Mouse (Mus musculus): Measurements from ENCODE around the gene Rai14. TPM values are rescaled to one million over a fixed set of nuclear protein-coding genes. Genes with fewer than 3 reads are reported as not detected.

The Rai14 gene
- not detected in 2 replicates for polyA plus RNA-seq (2012; ENCODE audit: insufficient read depth, insufficient read length, low replicate concordance, missing spikeins)

DNA sequence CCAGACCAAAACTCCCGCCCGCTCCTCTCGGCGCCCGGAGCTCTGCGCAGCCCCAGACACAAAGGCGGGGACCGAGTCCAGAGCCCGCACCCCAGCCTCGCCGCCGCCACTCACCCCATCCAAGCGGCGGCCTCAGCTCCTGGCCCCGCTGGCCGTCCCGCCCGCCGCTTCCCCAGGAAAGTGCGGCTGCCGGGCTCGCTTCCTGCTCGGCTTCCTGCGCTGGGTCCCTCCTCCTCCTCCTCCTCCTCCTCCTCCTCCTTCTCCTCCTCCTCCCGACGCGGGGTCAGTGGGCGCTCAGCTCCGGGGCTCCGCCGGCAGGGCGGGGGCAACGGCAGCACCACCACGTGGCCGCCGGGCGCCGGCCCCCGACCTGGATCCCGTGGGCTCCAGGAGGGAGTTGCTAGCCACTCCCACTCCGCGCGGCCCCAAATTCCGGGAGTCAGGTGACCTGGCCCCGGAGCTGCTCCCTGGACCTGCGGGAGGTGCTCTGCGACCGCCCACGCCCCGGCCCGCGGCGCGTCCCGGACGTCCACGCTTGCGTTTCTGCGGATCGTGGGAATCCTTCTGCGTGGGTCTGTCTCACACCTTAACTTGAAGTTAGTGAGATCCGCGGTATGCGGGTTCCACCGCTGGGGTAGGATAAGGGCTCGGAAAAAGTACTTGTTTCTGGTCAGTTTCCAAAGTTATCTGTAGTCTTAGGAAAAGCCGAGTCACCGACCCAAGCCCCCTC is at the start of gene Rai14:
TSS of gene Rai14 (minus strand) at position 216 of the 730 bp plus-strand sequence.
- peak within 1 kb of the TSS; percentile 71 for H3K4me3 ChIP-seq (ENCODE audit: insufficient read depth, low read depth, low read length)
- WGBS = under 1% methylated on average over 65 of the region's 68 CpGs
- 0 out of 2 replicates have a peak within 1 kb of the TSS, but pooled peaks have one; percentile 5 for H3K27ac ChIP-seq (ENCODE audit: insufficient read depth, low read depth, low read length)
- TF ChIP-seq CTCF (IDR thresholded peaks at IDR 0.05; ENCODE audit: insufficient read depth, low read depth, low read length) = no peak
- TF ChIP-seq POLR2A (IDR thresholded peaks at IDR 0.05; ENCODE audit: insufficient read depth, low read depth, low read length) = 0 out of 2 replicates have a peak, but pooled peaks have one; percentile 26
- H3K4me1 ChIP-seq (ENCODE audit: control insufficient read depth, insufficient read depth, low read length) = peaks cover 8% of the 10 kb centered on the region; the same call in 1 of the 2 replicates

DNA sequence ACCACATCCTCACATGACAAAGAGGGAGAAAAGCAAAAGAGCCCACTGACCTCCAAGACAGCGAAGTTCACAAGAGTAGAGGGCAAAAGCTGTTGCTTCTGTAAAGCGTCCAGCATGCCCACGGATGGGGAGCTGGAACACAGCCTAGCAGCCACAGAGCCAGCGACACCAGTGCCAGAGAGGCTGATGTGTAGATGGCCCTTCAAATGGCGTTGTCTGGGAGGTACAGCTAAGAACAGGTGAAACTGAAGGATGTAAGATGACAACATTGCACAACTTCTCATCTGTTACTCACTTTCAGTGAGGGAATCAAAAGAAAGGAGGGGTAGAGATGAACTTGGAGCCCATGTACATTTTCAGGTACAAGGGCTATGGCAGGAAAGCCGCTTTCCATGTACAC is 47.0 kb upstream of the Rai14 start:
- no peak overlapping the region for H3K27ac ChIP-seq (ENCODE audit: insufficient read depth, low read depth, low read length)
- no peak for TF ChIP-seq POLR2A (IDR thresholded peaks at IDR 0.05; ENCODE audit: insufficient read depth, low read depth, low read length)
- H3K4me1 ChIP-seq (ENCODE audit: control insufficient read depth, insufficient read depth, low read length) = no peaks in the 10 kb centered on the region
- WGBS = 89% methylated on average over 6 of the region's 6 CpGs
- no peak overlapping the region for H3K4me3 ChIP-seq (ENCODE audit: insufficient read depth, low read depth, low read length)

DNA sequence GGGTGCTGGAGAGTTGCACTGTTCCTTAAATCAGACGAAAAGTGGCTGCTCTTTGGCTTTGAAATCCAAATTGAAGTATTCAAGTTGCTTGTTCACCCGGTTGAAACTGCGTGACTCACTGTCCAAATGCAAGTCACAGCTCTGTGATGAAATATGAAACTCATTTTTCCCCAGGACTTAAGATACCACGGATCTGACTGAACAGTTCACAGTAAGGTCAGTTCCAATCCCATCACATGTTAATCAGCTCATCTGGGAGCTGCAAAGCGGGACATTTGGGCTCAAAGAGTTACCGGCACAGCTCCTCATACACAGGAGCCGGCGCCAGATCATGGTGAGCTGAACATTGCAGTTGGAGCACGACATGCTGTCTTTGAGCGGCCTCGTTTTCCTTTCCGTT is 45.6 kb upstream of the Rai14 start:
- TF ChIP-seq POLR2A (IDR thresholded peaks at IDR 0.05; ENCODE audit: insufficient read depth, low read depth, low read length) (no peak), CTCF (IDR thresholded peaks at IDR 0.05; ENCODE audit: insufficient read depth, low read depth, low read length) (no peak)
- WGBS = 88% methylated on average over 12 of the region's 12 CpGs
- Histone ChIP-seq H3K4me3 (ENCODE audit: insufficient read depth, low read depth, low read length) (no peak overlapping the region), H3K27ac (ENCODE audit: insufficient read depth, low read depth, low read length) (no peak overlapping the region), H3K4me1 (ENCODE audit: control insufficient read depth, insufficient read depth, low read length) (no peaks in the 10 kb centered on the region)

DNA sequence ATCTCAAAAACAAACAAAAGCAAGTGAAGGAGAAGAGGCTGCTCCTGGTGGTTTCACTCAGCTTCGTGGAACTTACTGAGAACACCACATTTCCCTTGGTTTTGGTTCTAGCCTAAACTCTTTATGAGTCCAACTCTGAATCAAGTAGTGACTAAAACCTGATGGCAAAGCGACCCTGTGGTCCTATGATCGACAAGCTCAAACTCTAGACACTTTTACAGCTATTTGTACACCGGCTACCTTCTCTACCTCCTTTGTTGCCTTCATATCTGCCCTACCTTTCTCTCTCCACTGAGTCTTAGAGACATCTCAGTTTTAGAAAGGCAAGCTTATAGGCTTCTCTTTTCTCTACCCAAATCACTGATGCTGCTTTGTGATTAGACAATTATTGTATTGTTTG is 45.0 kb upstream of the Rai14 start:
- Histone ChIP-seq H3K4me3 (ENCODE audit: insufficient read depth, low read depth, low read length) (no peak overlapping the region), H3K4me1 (ENCODE audit: control insufficient read depth, insufficient read depth, low read length) (no peaks in the 10 kb centered on the region), H3K27ac (ENCODE audit: insufficient read depth, low read depth, low read length) (no peak overlapping the region)
- 93% methylated on average over 4 of the region's 4 CpGs for whole genome bisulfite sequencing
- TF ChIP-seq CTCF (IDR thresholded peaks at IDR 0.05; ENCODE audit: insufficient read depth, low read depth, low read length) = no peak
- TF ChIP-seq POLR2A (IDR thresholded peaks at IDR 0.05; ENCODE audit: insufficient read depth, low read depth, low read length) = no peak

DNA sequence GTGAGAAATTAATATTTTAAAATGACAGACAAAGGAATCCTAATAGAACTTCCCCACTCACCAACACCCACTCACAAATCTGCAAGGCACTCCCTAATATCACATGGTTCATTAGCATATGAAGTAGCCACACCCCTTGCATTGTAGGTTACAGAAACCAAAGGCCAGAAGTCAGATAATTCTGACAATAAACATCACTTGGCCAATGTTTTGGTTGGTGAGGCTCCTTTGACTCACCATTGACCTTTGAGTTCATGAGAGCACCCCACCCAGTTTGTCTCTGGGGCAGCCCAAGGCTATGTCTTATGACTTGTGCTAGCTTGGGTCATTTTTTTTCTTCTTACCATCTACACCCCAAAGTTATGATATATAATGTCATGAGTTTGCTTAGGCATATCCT is 44.4 kb upstream of the Rai14 start:
- Histone ChIP-seq H3K4me3 (ENCODE audit: insufficient read depth, low read depth, low read length) (no peak overlapping the region), H3K27ac (ENCODE audit: insufficient read depth, low read depth, low read length) (no peak overlapping the region), H3K4me1 (ENCODE audit: control insufficient read depth, insufficient read depth, low read length) (no peaks in the 10 kb centered on the region)
- TF ChIP-seq POLR2A (IDR thresholded peaks at IDR 0.05; ENCODE audit: insufficient read depth, low read depth, low read length) = no peak

DNA sequence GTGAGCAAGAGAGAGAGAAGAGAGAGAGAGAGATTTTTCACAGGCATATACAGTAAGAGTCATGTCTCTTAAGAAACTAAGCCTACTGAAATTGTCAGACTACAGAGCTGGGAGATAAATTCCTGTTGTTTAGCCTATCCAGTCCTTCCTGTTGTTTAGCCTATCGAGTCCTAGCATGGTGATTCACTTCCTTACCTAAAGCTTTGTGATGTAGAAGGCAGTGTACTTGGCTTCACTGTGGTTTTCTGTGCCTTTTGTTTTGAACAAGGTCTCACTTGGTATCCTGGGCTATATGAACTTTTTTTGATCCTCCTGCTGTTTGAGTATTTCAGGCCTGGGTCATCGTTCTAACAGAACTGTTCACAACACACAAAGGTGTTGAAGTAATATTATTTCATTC is 36.7 kb upstream of the Rai14 start:
- no peak overlapping the region for H3K4me3 ChIP-seq (ENCODE audit: insufficient read depth, low read depth, low read length)
- no peak overlapping the region for H3K27ac ChIP-seq (ENCODE audit: insufficient read depth, low read depth, low read length)
- 78% methylated on average over 2 of the region's 2 CpGs for WGBS
- no peak for TF ChIP-seq POLR2A (IDR thresholded peaks at IDR 0.05; ENCODE audit: insufficient read depth, low read depth, low read length)
- no peaks in the 10 kb centered on the region; the same call in 1 of the 2 replicates for H3K4me1 ChIP-seq (ENCODE audit: control insufficient read depth, insufficient read depth, low read length)

DNA sequence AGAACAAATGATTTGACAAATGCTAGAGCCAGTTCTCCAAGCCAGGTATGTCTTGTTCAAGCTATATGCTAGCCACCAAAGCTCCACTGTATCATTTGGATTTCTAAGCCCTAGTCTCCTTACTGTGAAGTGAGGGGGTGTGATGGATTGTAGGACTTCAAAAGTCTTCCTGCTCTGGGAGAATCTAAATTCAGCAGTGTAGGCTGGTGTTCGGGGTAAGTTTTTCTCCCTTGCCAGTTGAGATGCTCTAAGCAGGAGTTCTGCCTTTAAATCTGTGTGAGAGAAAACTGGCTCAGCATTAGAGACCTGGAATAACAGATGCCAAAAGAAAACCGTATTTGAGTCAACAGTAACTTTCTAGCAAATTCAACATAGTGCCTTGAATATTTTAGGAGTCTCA is 35.9 kb upstream of the Rai14 start:
- Histone ChIP-seq H3K27ac (ENCODE audit: insufficient read depth, low read depth, low read length) (peak overlapping the region; percentile 44; the same call in 1 of the 2 replicates), H3K4me1 (ENCODE audit: control insufficient read depth, insufficient read depth, low read length) (no peaks in the 10 kb centered on the region; the same call in 1 of the 2 replicates), H3K4me3 (ENCODE audit: insufficient read depth, low read depth, low read length) (no peak overlapping the region)
- 51% methylated on average over 2 of the region's 2 CpGs for WGBS
- TF ChIP-seq POLR2A (IDR thresholded peaks at IDR 0.05; ENCODE audit: insufficient read depth, low read depth, low read length) = no peak
- no peak for TF ChIP-seq CTCF (IDR thresholded peaks at IDR 0.05; ENCODE audit: insufficient read depth, low read depth, low read length)

DNA sequence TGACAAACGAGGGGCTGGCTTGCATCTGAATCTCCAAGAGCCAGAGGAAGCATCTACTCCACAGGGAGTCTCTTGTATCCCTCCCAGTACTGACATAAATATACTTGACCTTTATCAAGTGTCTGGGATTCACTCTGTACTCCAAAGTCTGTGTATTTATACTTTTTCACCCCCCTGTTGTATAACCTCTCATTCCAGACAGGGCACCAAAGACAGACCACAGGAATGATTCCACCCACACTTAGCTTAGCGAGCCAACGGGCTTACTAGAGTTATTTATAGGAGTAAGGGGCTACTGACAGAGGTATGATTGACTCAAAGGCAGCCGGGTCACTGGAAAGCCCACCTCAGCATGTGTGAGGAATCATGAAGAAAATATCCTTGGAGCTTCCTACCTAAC is 35.3 kb upstream of the Rai14 start:
- 52% methylated on average over 4 of the region's 4 CpGs for WGBS
- no peaks in the 10 kb centered on the region; the same call in 1 of the 2 replicates for H3K4me1 ChIP-seq (ENCODE audit: control insufficient read depth, insufficient read depth, low read length)
- no peak overlapping the region for H3K27ac ChIP-seq (ENCODE audit: insufficient read depth, low read depth, low read length)
- H3K4me3 ChIP-seq (ENCODE audit: insufficient read depth, low read depth, low read length) = no peak overlapping the region
- no peak for TF ChIP-seq CTCF (IDR thresholded peaks at IDR 0.05; ENCODE audit: insufficient read depth, low read depth, low read length)
- TF ChIP-seq POLR2A (IDR thresholded peaks at IDR 0.05; ENCODE audit: insufficient read depth, low read depth, low read length) = no peak

DNA sequence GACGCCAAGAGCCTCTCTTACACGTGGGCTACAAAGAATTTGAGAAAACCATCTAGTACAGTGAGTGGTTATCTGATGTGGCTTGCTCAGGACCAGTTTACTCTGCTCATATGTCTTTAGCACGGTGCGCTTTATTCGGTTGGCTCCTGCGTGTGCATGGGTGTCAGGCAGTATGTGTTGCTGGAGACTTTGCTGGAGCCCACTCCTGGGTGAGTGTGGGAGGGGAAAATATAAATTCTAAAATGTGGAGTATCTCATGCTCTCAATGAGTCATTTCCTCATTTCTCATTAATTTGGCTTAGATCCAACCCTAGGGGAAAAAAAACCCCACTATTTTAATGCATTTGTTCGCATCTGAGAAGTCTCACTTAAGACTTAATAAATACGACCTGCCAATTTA is 33.2 kb upstream of the Rai14 start:
- TF ChIP-seq CTCF (IDR thresholded peaks at IDR 0.05; ENCODE audit: insufficient read depth, low read depth, low read length) (no peak), POLR2A (IDR thresholded peaks at IDR 0.05; ENCODE audit: insufficient read depth, low read depth, low read length) (no peak)
- Histone ChIP-seq H3K27ac (ENCODE audit: insufficient read depth, low read depth, low read length) (no peak overlapping the region), H3K4me3 (ENCODE audit: insufficient read depth, low read depth, low read length) (no peak overlapping the region), H3K4me1 (ENCODE audit: control insufficient read depth, insufficient read depth, low read length) (no peaks in the 10 kb centered on the region; the same call in 1 of the 2 replicates)
- 36% methylated on average over 8 of the region's 8 CpGs for WGBS

Measured in olfactory bulb, adult 2 months (tissue).